Mouse (Mus musculus) layer of hippocampus, adult 11-12 months (tissue): ENCODE measurements around the gene Islr.

Experiments used
- DNase-seq: peaks from one replicate; pipeline ENCODE4 v3.0.0; 2022; ENCODE audit warnings: low spot score

The Islr gene

DNA sequence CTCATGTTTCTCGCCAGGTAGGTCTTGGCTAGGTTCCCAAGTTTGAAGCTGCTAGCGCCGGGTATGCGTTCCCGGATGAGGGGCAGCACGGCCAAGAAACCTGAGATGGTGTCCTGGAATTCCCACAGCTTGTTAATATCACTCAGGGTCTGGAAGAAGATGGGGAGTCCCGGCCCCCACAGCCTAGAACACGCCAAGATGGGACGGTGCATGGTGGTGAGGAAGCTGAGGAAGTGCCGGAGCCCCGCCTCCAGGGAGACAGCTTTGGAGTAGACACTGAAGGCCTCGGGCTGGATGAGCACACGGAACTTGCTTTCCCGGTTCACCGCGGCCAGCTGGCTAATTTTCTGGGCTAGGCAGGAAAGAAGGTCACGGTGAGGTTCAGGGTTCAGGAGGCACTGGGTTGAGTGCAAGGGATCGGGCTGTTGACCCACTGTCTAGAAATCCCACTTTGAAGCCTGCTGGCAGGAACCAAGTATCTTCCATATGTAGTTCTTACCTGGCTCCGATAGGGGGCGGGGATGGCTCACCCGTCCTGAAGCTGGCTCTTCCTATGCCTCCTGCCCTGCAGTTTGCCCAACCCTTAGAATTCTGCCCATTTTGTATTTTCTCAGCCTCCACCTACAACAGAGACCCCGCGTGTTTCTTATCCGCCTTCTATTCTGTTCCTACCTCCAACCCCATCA is 16.3 kb upstream of the Islr start:
- no peak for DNase-seq

DNA sequence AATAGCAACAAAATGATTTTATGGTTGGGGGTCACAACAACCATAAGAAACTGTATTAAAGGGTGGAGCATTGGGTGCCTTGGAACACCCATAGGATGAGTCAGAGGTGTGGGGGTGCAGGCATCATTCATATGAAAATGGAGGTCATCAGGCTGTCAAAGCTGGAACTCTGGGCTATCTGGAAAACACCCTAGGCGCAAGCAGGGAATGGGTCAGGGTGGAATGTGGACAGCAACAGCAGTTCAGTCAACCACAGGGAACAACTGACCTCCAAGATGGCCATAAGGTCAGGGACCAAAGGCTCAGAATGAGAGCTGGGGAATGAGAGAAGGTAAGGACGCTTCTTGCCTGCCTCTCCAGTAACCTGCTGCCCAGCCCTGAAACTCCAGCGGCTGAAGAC is 14.4 kb upstream of the Islr start:
- no peak for DNase-seq

DNA sequence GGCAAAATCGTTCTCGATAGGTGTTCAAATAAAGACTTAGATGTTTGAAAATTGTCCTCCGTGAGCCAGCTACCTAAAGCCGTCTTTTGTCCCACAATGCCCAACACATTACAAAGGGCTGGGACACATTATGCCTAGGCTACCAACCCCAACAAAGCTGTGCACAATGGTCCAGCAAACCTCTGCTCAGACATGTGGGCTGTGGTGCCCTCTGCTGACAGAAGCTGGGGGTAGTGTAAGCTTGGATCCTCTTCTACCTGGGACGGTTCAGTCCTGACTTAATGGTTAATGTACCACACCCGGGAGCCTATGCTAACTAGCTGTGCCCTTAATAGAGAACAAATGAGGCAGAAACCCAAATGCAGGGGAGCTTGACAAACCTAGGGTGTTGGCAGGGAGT is 12.3 kb upstream of the Islr start:
- DNase-seq = peak; percentile 32

DNA sequence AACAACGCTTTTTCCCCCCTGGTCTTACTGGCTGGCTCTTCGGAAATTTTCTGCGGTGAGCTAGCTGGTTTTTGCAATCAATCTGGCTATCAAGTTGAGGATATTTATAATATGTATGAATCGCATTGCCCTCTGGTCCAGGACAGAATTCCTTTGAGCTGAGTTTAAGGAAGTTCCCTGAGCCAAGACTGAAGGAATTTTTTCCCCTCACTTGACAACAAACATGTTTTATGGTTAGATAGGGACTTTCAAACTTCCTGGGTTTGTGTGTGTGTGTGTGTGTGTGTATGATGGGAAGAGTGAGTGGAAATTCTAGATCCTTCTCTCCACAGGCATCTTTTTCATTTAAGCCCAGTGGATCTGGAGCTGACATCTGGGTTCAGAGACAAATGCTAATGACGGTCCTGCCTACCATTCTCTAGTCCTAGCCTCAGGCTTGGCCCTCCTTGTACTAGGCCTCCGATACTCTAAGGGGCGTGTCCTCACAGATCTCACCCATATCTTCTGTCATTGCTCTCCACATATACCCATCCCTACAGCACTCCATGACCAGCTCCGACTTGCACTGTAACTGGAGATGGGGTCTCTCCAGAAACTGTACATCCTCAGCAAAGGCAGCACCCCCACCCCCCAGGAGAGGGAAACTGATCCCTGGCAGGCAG is 10.5 kb upstream of the Islr start:
- no peak for DNase-seq

DNA sequence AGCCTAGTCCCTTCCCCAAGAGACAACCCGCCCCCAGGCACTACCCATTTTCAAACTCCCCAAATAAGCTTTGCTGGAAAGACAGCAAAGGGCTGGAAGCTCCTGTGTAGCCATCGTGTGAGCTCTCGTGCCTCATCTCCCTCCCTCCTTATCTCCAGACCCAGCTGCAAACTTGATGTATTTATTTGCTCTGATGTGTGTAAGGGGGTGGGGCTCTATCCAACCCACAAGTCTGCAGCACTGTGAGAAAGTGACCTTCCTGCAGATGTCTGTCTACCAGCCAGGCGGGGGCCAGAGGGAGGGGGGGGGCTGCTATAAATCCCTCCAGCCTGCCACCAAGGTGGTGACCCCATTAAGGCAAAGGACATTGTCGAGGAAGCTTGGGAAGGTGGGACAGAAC is 9.8 kb upstream of the Islr start:
- DNase-seq = no peak

DNA sequence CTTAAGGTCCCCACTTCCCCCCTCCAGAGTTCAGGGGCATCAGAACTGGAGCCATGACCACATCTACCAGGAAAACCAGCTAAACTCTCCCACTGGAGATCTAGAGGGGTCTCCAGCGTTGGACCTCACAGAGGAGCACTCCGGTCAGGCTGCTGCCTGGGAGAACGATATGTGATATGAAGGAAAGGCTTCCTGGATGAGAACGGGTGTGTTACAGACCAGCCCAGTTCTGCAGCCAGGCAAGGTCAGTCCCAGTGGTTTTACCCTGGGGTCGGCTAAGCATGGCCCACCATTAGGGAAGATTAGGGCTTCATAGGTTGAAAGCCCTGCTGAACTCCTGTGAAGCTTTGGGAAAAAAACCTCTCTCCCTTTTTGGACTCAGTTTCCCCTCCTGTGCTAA is 9.3 kb upstream of the Islr start:
- DNase-seq = no peak

DNA sequence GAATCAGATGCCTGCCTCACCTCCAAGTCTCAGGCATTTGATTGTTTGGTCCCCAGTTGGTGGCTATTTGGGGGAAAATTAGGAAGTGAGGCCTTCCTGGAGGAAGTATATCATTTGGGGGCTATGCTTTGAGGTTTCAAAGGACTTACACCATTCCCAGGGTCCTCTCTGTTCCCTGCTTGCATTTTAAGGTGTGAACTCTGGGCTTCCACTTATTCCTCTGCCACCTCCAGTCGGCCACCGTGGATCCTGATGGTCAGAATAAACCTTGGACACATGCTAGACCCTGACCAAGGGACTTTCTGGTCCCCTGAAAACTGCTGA is 6.2 kb upstream of the Islr start:
- DNase-seq = no peak

DNA sequence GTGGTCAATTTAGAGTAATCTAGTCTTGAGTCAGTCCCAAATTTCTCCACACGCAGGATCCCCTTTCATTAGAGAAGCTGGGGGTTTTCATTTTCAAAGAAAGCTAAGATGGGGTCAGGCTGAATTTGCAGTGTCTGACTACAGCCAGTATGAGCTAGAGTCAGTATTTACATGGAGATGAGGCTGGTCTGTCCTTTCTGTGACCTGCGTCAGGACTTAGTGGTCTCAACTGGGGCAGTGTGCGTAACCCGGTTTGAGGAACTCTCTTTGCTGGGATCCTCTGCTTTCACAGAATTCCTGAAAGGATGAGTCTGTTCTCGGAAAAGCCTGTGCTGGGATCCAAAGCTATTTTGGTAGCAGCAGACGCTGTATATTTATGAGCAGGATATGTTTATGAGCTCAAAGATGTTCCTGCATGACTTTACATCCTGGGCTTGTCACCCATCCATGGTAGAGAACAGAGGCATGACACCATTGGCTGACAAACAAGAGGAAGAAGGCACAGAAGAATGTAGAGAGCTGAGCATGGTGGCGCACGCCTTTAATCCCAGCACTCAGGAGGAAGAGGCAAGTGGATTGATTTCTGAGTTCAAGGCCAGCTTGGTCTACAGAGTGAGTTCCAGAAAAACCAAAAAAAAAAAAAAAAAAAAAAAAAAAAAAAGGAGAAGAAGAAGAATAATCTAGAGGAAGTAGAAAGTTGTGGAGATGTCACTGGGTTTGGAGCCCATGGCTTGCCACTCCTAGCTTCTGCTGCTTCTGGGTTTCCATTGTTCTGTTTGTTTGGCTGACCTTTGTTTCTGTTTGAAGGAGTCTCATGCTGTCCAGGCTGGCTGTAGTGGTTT is 5.6 kb upstream of the Islr start:
- no peak for DNase-seq

DNA sequence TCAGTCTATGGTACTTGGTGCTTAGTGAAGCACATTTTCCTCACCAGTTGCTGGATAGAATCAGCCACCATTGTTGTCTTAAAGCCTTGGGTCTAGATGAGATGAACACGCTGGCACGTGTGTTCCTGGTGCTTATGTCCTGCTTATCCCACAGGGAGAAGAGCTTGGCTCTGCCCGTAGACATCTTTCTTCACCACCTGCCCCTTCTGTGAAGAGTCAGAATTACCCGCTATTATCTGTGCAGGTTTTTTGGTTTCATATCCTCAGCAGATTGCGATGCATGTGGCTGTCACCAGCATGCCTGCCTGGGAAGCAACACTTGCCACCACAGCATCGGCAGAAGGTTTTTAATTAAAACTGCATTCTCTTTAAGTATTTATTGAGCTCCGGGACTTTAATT is 1.9 kb upstream of the Islr start:
- DNase-seq = peak; percentile 45

DNA sequence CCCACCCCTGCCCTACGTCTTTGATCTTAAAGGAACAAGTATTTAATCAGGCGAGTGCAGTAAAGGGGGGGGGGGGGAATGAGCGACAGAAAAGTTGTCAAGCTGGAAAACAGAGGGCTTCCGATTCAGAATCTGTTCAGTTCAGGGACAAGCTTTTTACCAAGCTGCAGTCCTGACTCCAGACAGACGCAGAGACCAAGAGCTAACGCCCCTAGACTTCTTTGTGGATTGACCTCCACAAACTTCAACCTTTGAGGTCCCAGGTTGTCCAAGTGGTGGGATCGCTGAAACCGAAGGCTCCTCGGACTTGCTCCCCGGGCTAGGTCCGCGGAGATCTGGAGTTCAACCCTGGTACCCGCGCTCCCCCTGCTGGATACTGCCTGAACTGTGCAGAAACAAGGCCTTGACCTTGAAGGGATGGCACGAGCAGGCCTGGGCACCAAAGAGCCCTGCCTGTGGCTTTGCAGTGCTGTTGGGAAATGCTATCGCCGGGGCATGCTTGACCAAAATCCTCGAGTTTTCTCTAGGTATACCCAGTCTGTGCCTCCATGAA is 418 bp upstream of the Islr start:
- DNase-seq = peak; percentile 92

DNA sequence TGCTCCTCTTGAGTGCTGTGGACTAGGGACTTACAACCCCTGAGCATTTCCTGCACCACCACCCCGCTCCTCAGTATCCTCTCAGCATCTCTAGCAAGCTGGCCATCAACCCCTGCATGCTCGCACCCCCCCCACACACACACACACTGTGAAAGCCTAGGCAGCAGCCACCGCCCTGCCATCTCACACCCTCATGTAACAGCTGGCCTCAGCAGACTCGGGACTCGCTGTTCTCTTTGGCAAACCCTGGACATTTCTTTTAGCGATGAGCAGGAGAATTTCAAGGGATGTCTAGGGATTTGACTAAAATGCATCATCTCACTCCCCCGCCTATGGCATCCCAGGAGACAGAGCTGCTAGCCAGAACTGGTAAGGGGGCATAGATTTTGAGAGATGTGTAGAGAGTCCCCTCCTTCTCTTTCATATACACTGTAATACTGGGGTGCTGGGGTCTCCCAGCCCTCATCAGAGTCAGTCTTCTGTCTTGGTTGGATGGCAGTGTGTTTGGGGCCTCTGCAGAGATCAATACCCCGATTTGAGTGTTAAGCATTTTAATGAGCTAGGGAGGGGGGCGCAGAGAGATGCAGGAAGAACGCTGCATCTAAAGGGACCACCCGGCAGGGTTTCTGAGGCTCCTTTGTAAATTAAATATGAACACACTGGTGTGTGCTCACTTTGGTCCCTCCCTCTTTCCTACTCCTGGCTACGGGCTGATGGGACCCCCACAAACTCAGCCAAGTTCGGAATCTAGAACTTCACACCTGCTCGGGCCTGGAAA is 1.2 kb downstream of the Islr start:
- DNase-seq = peak; percentile 33

DNA sequence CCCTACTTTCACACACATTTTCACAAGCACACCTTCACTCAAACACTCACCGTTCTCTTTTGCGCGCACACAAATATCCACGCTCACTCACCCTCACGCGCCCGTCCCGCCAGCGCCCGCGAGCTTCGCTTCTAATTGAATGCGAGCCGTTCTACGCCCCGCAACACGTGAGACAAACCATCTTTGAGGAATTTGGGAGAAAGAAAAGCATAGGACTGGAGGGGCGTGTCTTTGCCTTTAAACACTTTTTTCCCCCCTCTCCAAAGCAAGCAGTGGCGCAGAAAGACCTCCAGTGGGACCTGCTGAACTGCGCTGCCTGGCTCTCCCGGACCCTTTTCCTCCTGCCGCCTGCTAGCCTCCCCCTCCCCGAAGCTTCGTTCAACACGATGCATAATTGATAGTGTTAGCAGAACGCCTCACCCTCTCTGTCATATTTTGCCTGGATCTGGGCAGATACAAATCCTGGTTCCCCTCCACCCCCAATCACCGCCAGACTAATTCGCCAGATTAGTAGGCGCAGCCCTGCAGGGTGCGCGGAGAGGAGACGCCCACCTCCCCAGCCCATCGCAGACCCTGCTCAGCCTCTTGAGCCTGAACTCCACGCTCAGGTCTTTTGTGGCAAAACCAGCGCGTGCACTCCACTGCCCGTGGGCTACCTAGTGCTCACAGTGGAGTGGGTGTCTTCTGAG is 2.1 kb downstream of the Islr start:
- DNase-seq = peak; percentile 29

DNA sequence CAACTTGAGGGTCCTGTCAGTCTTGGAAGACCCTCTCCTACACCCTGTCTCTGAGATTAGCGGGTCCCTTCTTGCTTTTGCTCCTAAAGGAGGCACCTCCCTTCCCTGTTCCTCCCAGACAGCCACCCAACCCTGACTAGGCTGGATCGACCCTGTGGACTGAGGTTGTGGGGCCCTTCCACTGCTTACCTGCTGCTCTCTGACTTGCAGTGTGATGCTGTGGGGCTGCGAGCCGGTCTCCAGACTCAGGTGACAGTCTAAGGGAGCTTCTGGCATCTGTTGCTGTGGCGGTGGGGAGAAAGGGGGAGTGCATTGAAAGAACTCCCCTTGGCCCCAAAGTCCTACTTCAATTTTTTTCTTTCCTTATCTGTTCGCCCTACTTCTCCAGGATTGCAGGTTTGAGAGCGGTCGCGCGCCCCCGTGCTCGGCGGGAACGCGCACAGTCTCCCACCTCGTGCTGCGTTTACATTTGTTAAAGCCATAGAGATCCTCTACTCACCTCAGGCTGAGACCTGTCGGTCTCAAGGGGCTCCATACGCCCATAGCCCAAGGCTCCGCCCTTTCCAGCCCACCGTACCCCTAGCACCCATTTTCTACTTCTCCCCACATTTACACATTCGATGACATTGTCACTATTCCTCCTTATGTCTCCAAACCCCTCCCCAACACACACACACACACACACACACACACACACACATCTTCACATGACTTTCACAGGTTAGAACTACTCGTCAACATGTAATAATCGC is 2.8 kb downstream of the Islr start:
- DNase-seq = peak; percentile 51

DNA sequence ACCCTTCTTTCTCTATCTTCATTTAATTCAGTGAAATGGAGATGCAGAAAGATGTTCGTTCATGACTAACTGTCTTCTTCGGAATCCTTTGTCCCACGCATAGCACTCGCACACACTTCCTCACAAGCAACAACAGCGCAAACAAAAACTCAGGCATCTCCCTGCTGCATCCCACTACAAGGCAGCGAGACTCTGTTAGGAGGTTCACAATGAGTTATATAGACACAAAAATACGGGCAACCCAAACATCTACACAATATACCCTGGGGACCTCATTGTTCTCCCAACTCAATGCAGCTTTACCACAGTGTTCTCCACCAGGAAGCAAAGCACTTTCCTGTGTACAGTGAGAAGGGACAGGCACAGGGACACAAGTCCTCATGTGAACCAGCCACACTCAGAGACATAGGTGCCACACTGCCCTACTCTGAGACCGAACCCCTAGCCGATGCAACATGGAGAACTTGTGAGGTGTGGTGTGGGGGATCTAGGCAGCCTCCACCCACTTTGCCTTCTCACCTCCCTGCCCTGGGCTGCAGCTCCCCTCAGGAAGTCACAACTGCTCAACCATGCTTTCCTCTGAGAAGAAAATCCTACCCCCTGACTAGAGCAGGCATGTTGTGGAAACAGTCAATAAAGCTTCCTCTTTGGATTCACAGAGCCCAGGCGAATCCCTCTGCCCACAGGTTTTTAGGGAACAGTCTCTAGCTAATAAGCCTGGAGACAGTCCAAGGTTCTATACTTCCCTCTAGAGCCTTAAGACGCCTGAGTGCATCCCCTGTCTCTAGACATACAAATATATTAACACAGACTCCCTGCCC is 3.6 kb downstream of the Islr start:
- DNase-seq = no peak

DNA sequence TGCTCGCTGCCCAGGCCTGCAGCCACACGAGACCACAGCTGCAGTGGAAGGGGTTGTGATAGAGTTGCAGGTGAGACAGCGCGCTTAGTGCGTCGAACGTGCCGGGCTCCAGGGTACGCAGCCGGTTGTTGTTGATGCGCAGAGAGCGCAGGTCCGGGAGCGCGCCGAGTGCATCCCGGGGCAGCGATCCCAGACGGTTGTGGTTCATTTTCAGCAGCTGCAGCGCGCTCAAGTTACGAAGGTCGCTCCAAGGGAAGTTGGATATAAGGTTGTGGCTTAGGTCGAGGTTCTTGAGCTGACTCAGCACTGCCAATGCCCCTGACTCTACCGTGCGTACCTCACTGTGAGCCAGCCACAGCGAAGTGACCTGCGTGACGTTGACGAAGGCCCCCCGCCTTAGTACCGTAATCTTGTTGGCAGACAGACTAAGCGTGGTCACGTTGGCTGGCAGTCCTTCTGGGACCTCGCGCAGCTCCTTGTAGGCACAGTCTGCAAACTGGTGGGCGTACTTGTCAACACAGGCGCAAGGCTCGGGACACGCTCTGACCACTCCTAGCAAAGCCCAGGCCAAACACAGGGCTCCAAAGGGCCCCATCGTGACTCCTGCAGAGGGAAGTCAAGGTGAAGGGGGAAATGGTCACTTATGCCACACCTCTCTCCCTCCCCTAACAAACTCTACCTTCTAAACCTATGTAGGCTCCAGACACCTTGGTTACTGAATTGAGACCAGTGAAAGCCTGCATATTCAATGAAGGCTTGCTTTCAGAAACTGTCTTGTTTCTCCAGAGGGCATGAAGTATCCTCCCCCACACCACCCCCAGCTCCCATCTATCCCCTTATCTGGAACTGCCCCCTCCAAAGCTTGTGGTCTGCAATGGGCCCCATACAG is 4.5 kb downstream of the Islr start:
- no peak for DNase-seq

DNA sequence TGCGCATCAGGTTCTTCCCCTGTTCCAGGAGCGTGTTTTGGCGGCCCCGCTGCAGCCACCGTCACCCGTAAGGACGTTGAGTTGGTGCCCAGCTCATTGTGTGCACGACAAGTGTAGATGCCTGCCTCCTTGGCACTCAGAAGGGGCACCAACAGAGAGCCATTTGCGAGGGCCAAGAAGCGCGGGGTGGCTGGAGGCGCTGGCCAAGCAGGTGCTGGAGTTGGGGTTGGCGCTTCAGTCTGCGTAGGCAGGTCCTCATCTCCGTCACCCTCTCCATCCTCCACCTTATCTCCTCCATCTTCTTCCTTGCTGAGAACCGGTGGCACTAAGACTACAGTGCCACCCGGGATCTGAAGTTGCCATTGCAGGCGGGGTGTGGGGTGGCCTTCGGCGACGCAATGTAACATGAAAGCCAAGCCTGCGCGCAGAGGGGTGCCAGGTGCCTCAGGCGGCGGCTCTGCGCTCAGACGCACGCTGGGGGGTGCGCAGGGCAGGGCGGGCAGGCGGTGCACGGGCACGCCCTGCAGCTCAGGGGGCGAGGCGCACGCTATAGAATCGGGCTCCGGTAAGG is 5.2 kb downstream of the Islr start:
- DNase-seq = peak; percentile 32

DNA sequence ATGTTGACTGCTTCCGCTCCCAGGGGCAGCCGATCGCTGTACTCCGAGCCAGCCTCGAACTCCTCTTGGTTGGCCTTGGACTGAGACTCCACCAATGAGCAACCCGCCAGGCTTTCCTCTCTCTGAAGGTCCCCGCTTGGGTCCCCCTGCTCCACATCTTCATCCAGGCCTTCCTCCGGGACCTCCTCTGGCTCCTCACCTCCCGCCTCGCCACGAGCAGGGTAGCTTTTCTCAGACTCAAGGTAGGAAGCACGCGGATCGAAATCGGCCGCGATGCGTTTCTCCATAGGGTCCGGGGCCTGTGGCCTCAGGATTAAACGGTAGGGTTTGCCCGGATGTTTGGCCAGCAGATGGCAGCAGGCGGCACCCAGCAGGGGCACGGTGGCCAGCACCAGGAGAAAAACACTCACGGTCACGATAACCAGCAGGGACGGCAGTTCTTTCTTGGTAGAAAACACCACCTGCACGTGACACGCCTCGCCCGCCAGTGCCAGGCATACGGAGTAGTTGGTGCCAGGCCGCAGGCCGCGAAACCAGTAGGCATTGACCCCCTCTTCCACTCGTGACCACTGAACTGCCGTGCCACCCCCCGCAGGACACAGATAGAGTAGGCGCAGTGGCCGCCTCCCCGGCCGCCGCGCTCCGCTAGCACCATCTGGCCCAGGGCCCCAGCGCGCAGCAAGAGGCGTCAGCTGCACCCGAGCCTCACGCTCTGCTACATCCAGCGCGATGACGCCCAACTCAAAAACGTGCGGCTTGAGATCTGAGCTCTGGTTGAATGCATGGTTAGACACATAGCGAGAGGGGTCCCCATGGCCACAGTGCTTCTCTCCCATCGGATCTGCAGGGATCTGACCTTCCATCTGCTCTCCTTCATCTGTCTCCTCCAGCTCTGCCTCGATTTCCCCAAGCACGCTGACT is 6.1 kb downstream of the Islr start:
- peak; percentile 52 for DNase-seq
